Mouse (Mus musculus) testis, postnatal 14 days (tissue): ENCODE data around the gene Dnmt1.

Source experiments
- DNase-seq: peaks from one replicate; pipeline ENCODE4 v3.0.0; 2021; ENCODE audit warnings: low spot score

Gene Dnmt1

GRCm38 (mm10) chr9:20879097-20879792 is 80.4 kb downstream of the Dnmt1 start, which contains the start of gene Angptl6:
Gene Angptl6 (minus strand): TSS chr9:20879727.
- no peak for DNase-seq

DNA sequence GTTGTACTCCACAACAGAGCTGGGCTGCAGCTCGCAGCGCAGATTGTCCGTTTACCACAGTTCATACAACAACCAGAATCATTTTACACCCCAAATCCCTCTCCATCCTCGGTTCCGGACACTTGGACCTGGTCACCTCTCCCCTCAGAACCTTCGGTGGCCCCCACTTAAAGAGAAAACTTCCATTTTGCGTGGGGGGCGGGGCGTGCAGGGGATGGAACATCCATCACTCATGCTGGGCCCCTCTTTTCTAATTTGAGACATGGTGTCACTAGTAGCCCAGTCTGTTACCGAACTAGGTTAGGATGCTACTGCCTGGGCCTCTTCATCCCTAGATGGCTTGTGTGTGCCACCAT is 81.0 kb downstream of the Dnmt1 start:
- no peak for DNase-seq

GRCm38 (mm10) chr9:20878041-20878709 is 81.5 kb downstream of the Dnmt1 start:
- DNase-seq, result peak; percentile 99

GRCm38 (mm10) chr9:20877118-20878040 is 82.3 kb downstream of the Dnmt1 start:
- no peak for DNase-seq

DNA sequence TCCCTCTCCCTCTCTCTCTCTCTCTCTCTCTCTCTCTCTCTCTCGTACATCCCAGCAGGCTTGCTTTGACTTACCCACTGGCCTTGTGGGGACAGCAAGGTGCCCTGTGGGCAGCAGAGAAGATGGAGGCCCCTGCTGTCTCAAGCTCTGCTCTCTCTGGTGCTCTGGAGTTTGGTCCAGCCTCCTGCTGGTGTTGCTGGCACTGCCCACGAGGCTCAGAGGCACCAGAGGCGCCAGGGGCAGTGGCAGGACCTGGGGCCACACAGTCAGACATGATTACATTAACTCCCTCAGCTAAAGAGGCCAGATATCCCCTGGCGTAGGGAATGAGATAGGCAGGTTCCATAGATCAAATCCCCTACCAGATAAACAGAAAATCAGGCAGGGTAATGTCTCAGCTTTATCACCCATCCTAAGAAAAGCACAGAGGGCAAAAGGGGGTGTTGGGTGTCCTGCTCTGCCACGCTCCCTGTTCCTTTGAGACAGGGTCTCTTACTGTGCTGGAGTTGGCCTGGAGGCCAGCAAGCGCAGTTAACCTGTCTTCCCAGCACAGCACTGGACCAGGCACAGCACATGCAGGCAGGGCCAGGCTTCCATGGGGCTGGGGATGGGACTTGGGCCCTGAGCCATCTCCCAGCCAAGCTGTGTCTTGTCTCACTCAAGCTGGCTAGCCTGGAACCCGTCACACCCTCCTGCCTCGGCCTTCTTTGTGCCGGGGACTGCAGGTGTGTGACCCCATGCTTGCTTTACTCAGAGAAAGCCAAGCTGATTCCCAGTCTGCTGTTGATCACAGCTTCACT is 83.2 kb downstream of the Dnmt1 start:
- no peak for DNase-seq

- DNase-seq, result no peak
These were observed 84.5 kb downstream of the Dnmt1 start for GRCm38 (mm10) chr9:20875021-20875790.

DNA sequence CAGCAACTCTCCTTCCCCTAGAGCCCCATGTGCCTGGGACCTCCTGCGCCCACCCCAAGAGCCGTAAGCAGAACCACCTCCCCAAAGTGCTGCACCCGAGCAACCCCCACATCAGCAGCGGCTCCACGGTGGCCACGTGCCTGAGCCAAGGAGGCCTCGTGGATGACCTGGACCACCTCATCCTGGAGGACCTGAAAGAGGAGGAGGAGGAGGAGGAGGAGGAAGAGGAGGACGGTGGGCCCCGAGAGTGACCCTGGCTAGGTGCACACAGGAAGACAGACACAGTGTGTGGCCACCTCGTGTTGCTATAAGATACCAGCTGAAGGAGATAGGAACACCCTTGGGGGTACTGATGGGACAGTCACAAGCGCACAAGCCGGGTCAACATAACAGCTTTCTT is 86.2 kb downstream of the Dnmt1 start:
- DNase-seq, result no peak

GRCm38 (mm10) chr9:20872991-20873390 is 86.7 kb downstream of the Dnmt1 start:
- DNase-seq, result no peak

DNA sequence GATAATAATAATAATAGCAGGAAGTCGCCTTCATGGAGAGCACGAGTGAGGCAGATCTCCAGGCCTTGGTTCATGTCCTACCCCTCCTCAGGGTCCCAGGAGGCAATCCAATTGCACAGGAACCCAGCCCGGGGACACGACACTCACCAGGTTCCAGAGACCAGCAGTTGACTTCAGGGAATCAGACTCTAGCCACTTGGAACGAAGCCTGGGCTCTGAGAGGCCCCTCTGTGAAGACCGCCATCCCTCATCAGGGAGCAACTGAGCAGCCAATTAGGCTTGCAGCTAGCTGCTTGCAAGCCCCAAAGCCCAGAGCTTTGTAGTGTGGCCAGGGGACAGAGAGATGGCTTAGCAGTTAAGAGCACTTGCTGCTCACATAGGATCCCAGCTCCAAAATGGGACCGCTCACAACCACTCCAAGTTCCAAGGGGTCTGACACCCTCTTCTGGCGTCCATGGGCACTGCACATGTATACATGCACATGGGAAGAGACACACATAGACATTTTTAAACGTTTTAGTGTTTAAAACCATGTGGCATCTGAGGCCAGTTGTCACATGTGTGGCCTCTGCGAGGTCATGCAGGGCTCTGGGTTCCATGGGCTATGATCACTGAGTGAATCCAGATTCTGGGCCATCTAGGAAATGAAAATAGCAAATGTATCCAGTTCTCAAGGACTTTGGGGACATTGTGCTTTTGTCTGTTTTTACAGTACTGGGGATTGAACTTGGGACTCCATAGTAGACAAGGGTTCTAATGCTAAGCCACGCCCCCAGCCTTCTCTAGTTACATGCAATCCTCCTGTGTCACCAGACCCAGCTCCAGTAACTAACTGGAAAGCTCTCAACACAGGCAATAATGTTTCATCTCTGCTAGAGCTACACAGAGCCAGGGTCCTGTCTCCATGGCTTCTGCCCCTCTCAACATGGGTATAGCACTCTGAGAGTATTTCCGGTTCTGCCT is 89.2 kb downstream of the Dnmt1 start:
- DNase-seq, result no peak

DNA sequence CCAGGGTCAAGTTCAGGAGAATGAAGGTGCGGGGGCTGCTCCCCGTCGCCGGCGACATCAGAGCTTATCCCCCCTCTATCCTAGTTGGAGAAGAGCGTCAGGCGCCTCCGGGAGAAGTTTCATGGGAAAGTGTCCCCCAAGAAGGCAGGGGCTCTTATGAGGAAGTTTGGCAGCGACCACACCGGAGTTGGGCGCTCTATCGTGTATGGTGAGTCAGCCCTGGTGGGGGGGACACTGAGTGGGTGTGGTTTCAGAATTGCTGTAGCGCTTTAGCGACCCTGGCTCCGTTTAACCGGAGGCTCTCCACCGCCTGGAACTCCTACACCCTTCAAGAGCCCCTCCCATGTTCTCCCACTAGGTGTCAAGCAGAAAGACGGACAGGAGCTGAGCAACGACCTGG is 90.4 kb downstream of the Dnmt1 start:
- no peak for DNase-seq

GRCm38 (mm10) chr9:20868448-20869001 is 91.2 kb downstream of the Dnmt1 start, which contains the start of gene A230050P20Rik:
Gene A230050P20Rik (plus strand): TSS chr9:20868642.
- DNase-seq, result no peak

- peak; percentile 55 for DNase-seq
These were observed 92.8 kb downstream of the Dnmt1 start for GRCm38 (mm10) chr9:20866879-20867278.

GRCm38 (mm10) chr9:20862225-20862624 is 97.5 kb downstream of the Dnmt1 start:
- no peak for DNase-seq

- DNase-seq, result no peak
These were observed 97.9 kb downstream of the Dnmt1 start for GRCm38 (mm10) chr9:20861821-20862220.

GRCm38 (mm10) chr9:20859926-20860325 is 99.8 kb downstream of the Dnmt1 start:
- no peak for DNase-seq
